Mouse (Mus musculus) layer of hippocampus, adult 6 months (tissue): Measurements from ENCODE around the gene Slc44a1. TPM values are rescaled to one million over a fixed set of nuclear protein-coding genes. Genes with fewer than 3 reads are reported as not detected.

Experiments used
- long read RNA-seq, 2 experiments: library from polyadenylated mRNA; unstranded; transcript quantifications; one replicate each; pipeline ENCODE4 v2.0.0; 2019 to 2020
- polyA plus RNA-seq: library from polyadenylated mRNA; unstranded; fragments of <200 nt; fragmentation: Nextera tagmentation; gene quantifications from 2 replicates; pipeline ENCODE4 v1.2.3, GENCODE M21; 2021

Gene Slc44a1
- polyA plus RNA-seq: 16.7 and 17.2 TPM in 2 replicates
- long read RNA-seq, experiment 1, full-length matches to known transcripts: 16 of 55 reads
- long read RNA-seq, experiment 1, partial matches to known transcripts: 31 of 55 reads
- long read RNA-seq, experiment 1, other reads (novel, unspliced or antisense): 8 of 55 reads
- long read RNA-seq, experiment 2, full-length matches to known transcripts: 178 of 215 reads
- long read RNA-seq, experiment 2, partial matches to known transcripts: 17 of 215 reads
- long read RNA-seq, experiment 2, other reads (novel, unspliced or antisense): 20 of 215 reads

DNA sequence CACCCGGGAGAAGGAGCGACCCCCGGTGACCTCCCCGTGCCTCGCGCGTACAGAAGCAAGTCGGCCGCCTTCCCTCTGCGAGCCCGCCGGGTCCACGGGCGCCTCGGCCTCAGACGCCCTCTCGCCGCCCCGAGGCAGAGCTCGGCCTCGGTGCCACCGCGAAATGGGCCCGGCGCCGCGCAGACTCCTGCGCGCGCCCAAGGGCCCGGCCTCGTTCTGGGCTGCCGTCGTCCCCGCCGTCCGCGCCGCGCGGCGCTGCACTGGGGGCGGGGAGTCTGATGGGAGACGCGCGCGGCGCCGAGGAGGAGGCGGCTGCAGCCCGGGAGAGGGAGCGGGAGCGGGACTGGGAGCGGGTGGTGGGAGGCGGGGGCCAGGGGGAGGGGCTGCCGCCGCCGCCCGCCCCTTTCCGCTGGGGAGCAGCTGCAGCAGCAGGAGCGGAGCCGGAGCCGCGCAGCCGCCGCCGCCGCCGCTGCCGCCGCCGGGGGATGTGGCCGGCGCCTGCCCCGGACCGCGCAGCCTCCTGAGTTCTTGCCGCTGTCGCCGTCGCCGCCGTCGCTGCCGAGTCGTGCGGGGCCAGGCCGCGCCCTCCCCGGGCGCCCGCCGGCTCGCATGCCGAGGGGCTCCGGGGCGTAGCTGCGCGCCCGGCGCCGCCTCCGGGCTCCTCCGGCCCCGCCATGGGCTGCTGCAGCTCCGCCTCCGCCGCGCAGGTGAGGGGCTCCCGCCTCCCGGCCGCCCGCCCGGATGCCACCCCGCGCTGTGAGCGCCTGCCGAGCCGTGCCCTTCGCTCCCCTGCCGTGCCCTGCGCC lies at the start of gene Slc44a1:
Gene Slc44a1, plus strand, starts transcription at position 404 of the 806 bp plus-strand sequence.

DNA sequence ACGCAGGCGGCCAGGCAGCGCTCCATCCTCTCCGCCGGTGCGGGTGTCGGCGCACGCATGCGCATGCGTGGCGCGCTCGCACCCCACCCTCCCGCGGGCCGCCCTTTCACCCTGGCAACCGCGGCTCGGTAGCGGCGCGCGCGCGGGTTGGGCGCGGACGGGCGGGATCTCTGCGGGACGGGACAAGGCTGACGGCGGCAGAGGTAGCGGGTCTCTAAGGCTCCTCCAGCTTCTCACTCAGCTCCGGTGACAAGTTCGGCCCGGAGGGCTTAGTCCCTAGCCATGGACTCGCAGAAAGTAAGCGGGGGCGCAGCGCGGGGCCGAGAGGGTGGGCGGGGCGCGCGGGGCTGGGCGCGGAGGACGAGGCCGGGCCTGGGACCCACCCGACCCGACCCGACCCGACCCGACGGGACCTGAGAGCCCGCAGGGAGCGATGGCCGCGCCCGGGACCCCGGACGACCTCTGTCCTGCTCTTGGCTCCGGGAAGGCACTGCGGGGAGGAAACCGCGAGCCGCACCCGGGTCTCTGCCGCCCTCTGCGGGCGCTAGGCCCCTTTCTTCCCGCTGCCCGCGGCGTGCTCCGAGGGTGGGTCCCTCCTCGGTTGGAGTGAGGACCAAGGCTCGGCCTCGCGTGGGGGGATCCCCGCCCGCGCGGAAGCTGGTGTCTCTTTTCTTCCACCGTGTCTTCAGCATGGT lies 191.2 kb downstream of the Slc44a1 start, which contains the start of gene Fsd1l:
Gene Fsd1l, plus strand, starts transcription at position 156 of the 695 bp plus-strand sequence.

Other genes starting within 250 kb of the Slc44a1 start
- gene Fsd1l, start 191.1 kb downstream of the Slc44a1 start, polyA plus RNA-seq: 3.2 and 5.1 TPM in 2 replicates